Mouse (Mus musculus) bone marrow macrophage, adult 2 months (primary cell): Measurements from ENCODE around the gene Tmem8b.

ENCODE experiments used
- CTCF ChIP-seq: IDR thresholded peaks from 2 replicates; pipeline ENCODE4 v1.5.1; 2012; ENCODE audit warnings: low read depth, mild to moderate bottlenecking, low read length, moderate library complexity
- POLR2A ChIP-seq: IDR thresholded peaks from 2 replicates; pipeline ENCODE4 v1.6.1; 2012; ENCODE audit warnings: mild to moderate bottlenecking, low read depth, low read length, borderline replicate concordance

GRCm38 (mm10) chr4:43672070-43672469, 3.3 kb downstream of the Tmem8b start:
- TF ChIP-seq POLR2A, result no peak
- peak; percentile 58 for TF ChIP-seq CTCF
